Mouse (Mus musculus): ENCODE measurements around the gene Malrd1. TPM values are rescaled to one million over a fixed set of nuclear protein-coding genes. Genes with fewer than 3 reads are reported as not detected.

Malrd1 gene
- polyA plus RNA-seq, 1 experiment from 2014 or later = 0.03 TPM

DNA sequence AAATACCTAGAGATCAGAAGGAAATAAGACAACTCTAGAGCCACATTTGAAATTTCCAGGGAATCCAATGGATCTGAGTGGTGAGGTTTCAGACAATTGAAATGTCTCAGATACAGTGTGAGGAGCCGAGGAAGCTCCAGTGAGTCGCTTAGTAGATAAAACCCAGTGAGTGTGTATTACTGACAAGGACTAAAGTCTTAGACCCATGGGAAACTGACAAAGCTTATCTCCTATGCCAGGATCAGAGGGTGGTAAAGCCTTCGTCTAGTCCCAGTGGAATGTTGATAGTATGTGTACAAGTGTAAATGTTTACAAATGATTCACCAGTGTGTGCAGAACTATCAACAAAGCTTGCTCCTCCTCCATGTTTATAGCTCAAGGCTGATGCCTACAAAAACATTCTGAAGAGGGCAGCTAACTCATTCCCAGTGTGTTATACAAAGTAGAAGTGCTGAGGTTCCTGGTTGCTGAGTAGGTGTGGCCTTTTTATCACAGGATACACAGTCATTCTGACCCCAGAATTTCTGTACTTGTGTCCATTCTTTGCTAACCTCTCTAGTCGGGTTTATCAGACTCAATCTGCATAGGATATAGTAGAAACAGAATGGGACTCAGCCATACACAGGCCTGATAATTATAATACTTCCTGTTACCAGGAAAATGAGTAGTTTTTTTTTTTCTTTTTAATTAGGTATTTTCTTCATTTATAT lies 218.9 kb downstream of the Malrd1 start:
- Histone ChIP-seq H3K4me3 (ENCODE audit: low read length) (no peak overlapping the region), H3K36me3 (ENCODE audit: control insufficient read depth, insufficient read depth) (no peaks in the 10 kb centered on the region), H3K9ac (ENCODE audit: low read length) (no peak overlapping the region), H3K27me3 (ENCODE audit: control insufficient read depth, insufficient read depth, low read length) (no peaks in the 10 kb centered on the region), H3K27ac (ENCODE audit: low read length) (no peak overlapping the region), H3K4me1 (ENCODE audit: control insufficient read depth, insufficient read depth, low read length) (no peaks in the 10 kb centered on the region), H3K9me3 (replicated peaks; ENCODE audit: control insufficient read depth, low read length) (no peaks in the 10 kb centered on the region), H3K4me2 (ENCODE audit: low read depth, low read length) (no peak overlapping the region)
- WGBS = 39% methylated on average over 4 of the region's 4 CpGs
- ATAC-seq (replicated peaks; ENCODE audit: extremely low read depth, insufficient read depth, low FRiP score) = no peak

DNA sequence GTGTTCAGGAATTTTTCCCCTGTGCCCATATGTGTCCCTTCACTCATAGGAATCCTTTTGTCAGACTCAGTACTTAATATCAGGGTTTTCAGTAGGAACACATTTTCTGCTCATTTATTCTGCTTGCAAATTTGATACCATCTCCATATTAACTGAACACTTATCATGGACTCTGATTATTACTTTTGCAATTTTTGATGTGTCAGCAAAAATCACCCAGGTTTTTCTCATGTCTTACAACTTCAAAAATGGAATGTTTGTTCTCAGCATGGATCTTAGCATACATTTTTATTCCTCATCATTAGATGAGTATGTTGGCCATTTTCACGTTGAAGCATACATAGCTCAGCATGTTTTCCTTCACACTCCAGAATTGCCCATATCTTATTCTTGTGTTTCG lies 258.5 kb downstream of the Malrd1 start:
- ATAC-seq (replicated peaks; ENCODE audit: extremely low read depth, insufficient read depth, low FRiP score) = no peak
- Histone ChIP-seq H3K4me3 (ENCODE audit: low read length) (no peak overlapping the region), H3K9me3 (replicated peaks; ENCODE audit: control insufficient read depth, low read length) (no peaks in the 10 kb centered on the region), H3K4me2 (ENCODE audit: low read depth, low read length) (no peak overlapping the region), H3K27me3 (ENCODE audit: control insufficient read depth, insufficient read depth, low read length) (no peaks in the 10 kb centered on the region), H3K9ac (ENCODE audit: low read length) (no peak overlapping the region), H3K36me3 (ENCODE audit: control insufficient read depth, insufficient read depth) (no peaks in the 10 kb centered on the region), H3K27ac (ENCODE audit: low read length) (no peak overlapping the region), H3K4me1 (ENCODE audit: control insufficient read depth, insufficient read depth, low read length) (no peaks in the 10 kb centered on the region)
- 58% methylated on average over 2 of the region's 2 CpGs for WGBS

DNA sequence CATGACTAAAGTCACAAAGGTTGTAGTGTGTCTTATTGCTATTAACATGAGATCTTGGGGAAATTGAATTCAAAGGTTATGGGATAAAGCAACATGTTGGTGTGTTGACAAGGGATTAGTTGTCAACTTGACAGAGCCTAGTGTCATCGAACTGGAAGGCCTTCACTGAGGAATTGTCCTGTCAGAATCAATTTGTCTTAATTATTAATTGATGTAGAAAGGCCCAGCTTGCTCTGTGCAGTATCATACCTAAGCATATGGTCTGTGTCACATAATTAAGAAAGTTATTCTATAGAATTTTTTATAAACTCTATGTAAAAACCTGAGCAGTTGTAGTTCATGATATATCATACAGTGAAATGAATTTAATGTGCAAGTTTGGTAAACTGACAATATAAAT lies 289.4 kb downstream of the Malrd1 start:
- H3K27me3 ChIP-seq (ENCODE audit: control insufficient read depth, insufficient read depth, low read length) = no peaks in the 10 kb centered on the region
- no peaks in the 10 kb centered on the region for H3K9me3 ChIP-seq (replicated peaks; ENCODE audit: control insufficient read depth, low read length)
- H3K4me1 ChIP-seq (ENCODE audit: control insufficient read depth, insufficient read depth, low read length) = no peaks in the 10 kb centered on the region
- WGBS = 48% methylated on average over 1 of the region's 1 CpGs
- H3K4me3 ChIP-seq (ENCODE audit: low read length) = no peak overlapping the region
- H3K36me3 ChIP-seq (ENCODE audit: control insufficient read depth, insufficient read depth) = no peaks in the 10 kb centered on the region
- ATAC-seq (replicated peaks; ENCODE audit: extremely low read depth, insufficient read depth, low FRiP score) = no peak
- H3K4me2 ChIP-seq (ENCODE audit: low read depth, low read length) = no peak overlapping the region
- H3K9ac ChIP-seq (ENCODE audit: low read length) = no peak overlapping the region
- no peak overlapping the region for H3K27ac ChIP-seq (ENCODE audit: low read length)

DNA sequence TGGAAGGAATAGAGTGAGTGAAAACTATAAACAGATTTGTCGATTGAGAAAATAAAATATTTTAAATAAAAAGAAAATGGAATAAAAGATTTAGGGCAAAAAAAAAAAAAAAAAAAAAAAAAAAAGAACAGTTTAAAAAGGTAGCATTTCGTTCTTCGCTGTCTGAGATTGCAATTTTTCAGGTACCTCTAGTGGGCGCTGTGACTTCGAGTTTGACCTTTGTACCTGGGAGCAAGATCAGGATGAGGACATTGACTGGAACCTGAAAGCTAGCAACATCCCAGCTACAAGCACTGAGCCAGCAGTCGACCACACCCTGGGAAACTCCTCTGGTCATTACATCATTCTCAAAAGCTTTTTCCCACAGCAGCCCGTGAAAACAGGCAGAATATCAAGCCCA lies 343.1 kb downstream of the Malrd1 start:
- 18% methylated on average over 7 of the region's 7 CpGs for WGBS
- H3K4me3 ChIP-seq (ENCODE audit: low read length) = no peak overlapping the region
- H3K4me1 ChIP-seq (ENCODE audit: control insufficient read depth, insufficient read depth, low read length) = no peaks in the 10 kb centered on the region
- H3K27me3 ChIP-seq (ENCODE audit: control insufficient read depth, insufficient read depth, low read length) = no peaks in the 10 kb centered on the region
- H3K36me3 ChIP-seq (ENCODE audit: control insufficient read depth, insufficient read depth) = no peaks in the 10 kb centered on the region
- no peak overlapping the region for H3K4me2 ChIP-seq (ENCODE audit: low read depth, low read length)
- no peak overlapping the region for H3K27ac ChIP-seq (ENCODE audit: low read length)
- H3K9me3 ChIP-seq (replicated peaks; ENCODE audit: control insufficient read depth, low read length) = no peaks in the 10 kb centered on the region
- ATAC-seq (replicated peaks; ENCODE audit: extremely low read depth, insufficient read depth, low FRiP score) = no peak
- no peak overlapping the region for H3K9ac ChIP-seq (ENCODE audit: low read length)

DNA sequence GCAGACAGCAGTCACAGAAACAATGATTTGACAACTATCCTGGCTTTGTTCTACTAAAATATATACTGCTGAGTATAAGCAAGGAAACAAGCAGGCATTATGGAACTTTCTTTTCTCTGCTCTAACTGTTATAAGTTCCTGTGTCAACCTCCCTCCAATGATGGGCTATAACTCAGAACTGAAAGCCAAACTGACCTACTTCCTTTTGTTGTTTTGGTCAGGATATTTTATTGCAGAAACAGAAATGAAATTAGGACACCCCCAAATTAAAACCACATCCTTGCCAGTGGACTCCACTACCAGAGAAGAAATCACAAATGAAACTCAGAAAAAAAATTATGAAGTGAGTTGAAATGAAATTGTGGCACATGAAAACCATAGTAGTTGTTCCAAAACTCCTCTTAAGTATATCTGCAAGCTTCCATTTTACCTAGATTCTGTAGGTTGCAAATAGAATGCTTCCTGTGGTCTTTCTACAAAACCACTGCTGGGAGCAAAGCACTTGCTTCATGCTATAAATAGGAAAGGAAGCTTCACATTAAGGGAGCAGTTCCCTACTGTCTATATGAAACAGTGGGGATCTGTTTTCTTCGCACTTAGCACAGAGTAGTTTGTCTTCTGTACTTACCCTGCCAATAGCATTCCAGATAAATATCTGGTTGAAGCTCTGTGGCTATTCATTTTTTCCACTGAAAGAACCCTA lies 367.3 kb downstream of the Malrd1 start:
- no peak overlapping the region for H3K4me3 ChIP-seq (ENCODE audit: low read length)
- no peaks in the 10 kb centered on the region for H3K27me3 ChIP-seq (ENCODE audit: control insufficient read depth, insufficient read depth, low read length)
- H3K9me3 ChIP-seq (replicated peaks; ENCODE audit: control insufficient read depth, low read length) = no peaks in the 10 kb centered on the region
- WGBS = 81% methylated on average over 1 of the region's 1 CpGs
- H3K36me3 ChIP-seq (ENCODE audit: control insufficient read depth, insufficient read depth) = no peaks in the 10 kb centered on the region
- no peak overlapping the region for H3K27ac ChIP-seq (ENCODE audit: low read length)
- H3K4me2 ChIP-seq (ENCODE audit: low read depth, low read length) = no peak overlapping the region
- no peak for ATAC-seq (replicated peaks; ENCODE audit: extremely low read depth, insufficient read depth, low FRiP score)
- no peaks in the 10 kb centered on the region for H3K4me1 ChIP-seq (ENCODE audit: control insufficient read depth, insufficient read depth, low read length)
- no peak overlapping the region for H3K9ac ChIP-seq (ENCODE audit: low read length)

DNA sequence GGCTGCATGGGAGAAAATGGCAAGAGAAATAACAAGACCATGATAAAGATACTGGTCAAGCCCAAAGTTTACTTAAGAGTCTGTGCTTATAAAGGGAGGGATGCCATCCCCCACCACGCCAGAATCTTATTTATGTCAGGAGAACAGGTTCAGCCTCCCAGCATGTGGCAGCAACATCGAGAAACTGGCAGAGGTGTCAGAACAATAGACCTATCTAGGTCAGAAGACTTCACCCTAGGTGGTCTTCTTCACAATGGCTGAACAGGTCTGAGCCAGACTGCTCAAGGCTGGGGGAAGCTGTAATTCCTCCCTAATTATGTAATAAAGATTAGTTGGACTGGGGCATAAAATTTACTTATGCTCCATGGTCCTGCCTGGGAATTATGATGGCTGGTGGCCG lies 399.2 kb downstream of the Malrd1 start:
- WGBS = 45% methylated on average over 3 of the region's 3 CpGs
- H3K9me3 ChIP-seq (replicated peaks; ENCODE audit: control insufficient read depth, low read length) = no peaks in the 10 kb centered on the region
- H3K27ac ChIP-seq (ENCODE audit: low read length) = no peak overlapping the region
- ATAC-seq (replicated peaks; ENCODE audit: extremely low read depth, insufficient read depth, low FRiP score) = no peak
- H3K4me2 ChIP-seq (ENCODE audit: low read depth, low read length) = no peak overlapping the region
- no peaks in the 10 kb centered on the region for H3K4me1 ChIP-seq (ENCODE audit: control insufficient read depth, insufficient read depth, low read length)
- H3K27me3 ChIP-seq (ENCODE audit: control insufficient read depth, insufficient read depth, low read length) = no peaks in the 10 kb centered on the region
- no peak overlapping the region for H3K9ac ChIP-seq (ENCODE audit: low read length)
- no peaks in the 10 kb centered on the region for H3K36me3 ChIP-seq (ENCODE audit: control insufficient read depth, insufficient read depth)
- H3K4me3 ChIP-seq (ENCODE audit: low read length) = no peak overlapping the region

DNA sequence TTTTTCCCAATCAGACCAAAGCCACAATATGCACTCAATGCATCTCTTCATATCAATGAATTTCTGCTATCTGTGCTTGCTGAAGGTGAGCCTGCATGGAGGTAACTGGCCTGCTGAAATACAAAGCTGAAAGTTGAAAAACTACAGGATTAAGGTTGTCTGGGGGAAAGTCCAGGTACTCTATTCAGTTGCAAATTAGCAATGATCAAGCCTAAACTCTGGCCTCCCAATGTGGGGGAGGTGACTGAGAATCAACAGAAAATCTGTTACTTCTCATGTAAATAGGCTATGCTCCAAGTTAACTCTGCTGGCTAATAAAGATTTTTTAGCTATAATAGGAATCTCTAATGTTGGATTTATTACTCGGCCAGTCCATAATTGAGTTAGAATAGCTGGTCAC lies 399.8 kb downstream of the Malrd1 start:
- Histone ChIP-seq H3K9me3 (replicated peaks; ENCODE audit: control insufficient read depth, low read length) (no peaks in the 10 kb centered on the region), H3K36me3 (ENCODE audit: control insufficient read depth, insufficient read depth) (no peaks in the 10 kb centered on the region), H3K4me1 (ENCODE audit: control insufficient read depth, insufficient read depth, low read length) (no peaks in the 10 kb centered on the region), H3K27ac (ENCODE audit: low read length) (no peak overlapping the region), H3K9ac (ENCODE audit: low read length) (no peak overlapping the region), H3K27me3 (ENCODE audit: control insufficient read depth, insufficient read depth, low read length) (no peaks in the 10 kb centered on the region), H3K4me2 (ENCODE audit: low read depth, low read length) (no peak overlapping the region), H3K4me3 (ENCODE audit: low read length) (no peak overlapping the region)
- ATAC-seq (replicated peaks; ENCODE audit: extremely low read depth, insufficient read depth, low FRiP score) = no peak
- 54% methylated on average over 1 of the region's 1 CpGs for WGBS

DNA sequence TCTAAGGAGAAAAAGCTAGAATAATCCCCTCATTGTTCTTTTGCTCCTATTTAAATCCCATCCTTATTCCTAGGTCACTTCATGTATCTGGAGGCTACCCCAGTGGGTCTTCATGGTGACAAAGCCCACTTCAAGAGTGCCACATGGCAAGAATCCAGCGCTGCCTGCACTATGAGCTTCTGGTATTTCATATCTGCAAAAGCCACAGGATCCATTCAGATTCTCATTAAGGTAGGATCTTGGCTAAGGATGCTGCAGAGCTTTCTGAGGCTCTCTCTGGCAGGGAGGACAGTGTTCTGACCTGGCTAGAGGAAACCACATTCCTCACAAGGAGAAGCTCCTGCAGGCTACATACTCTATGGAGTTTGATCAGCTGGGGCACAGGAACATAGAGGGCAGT lies 405.2 kb downstream of the Malrd1 start:
- Histone ChIP-seq H3K27ac (ENCODE audit: low read length) (no peak overlapping the region), H3K4me1 (ENCODE audit: control insufficient read depth, insufficient read depth, low read length) (no peaks in the 10 kb centered on the region), H3K4me2 (ENCODE audit: low read depth, low read length) (no peak overlapping the region), H3K9me3 (replicated peaks; ENCODE audit: control insufficient read depth, low read length) (no peaks in the 10 kb centered on the region), H3K9ac (ENCODE audit: low read length) (no peak overlapping the region), H3K36me3 (ENCODE audit: control insufficient read depth, insufficient read depth) (no peaks in the 10 kb centered on the region), H3K4me3 (ENCODE audit: low read length) (no peak overlapping the region), H3K27me3 (ENCODE audit: control insufficient read depth, insufficient read depth, low read length) (no peaks in the 10 kb centered on the region)
- 85% methylated on average over 1 of the region's 1 CpGs for WGBS
- ATAC-seq (replicated peaks; ENCODE audit: extremely low read depth, insufficient read depth, low FRiP score) = no peak

DNA sequence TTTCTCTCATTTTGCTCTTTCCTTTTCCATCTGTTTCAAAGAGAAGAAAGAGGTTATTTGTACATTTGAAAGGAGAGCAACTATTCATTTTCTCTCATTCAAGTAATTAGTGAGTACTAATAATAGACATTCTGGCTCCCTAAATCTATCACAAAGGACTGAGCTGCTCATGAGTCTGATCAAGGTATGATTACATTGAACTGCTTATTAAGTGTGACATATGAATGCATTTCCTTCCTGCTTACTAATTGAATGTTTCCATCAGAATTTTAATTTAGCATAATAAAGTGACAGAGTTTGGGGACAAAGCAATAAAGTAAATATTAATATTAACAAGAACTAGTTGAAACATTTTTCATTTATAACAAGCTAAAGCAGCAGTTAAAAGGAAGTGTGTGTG lies 405.6 kb downstream of the Malrd1 start:
- H3K4me2 ChIP-seq (ENCODE audit: low read depth, low read length) = no peak overlapping the region
- no peak for ATAC-seq (replicated peaks; ENCODE audit: extremely low read depth, insufficient read depth, low FRiP score)
- no peaks in the 10 kb centered on the region for H3K36me3 ChIP-seq (ENCODE audit: control insufficient read depth, insufficient read depth)
- no peaks in the 10 kb centered on the region for H3K4me1 ChIP-seq (ENCODE audit: control insufficient read depth, insufficient read depth, low read length)
- no peak overlapping the region for H3K9ac ChIP-seq (ENCODE audit: low read length)
- H3K27ac ChIP-seq (ENCODE audit: low read length) = no peak overlapping the region
- H3K27me3 ChIP-seq (ENCODE audit: control insufficient read depth, insufficient read depth, low read length) = no peaks in the 10 kb centered on the region
- H3K9me3 ChIP-seq (replicated peaks; ENCODE audit: control insufficient read depth, low read length) = no peaks in the 10 kb centered on the region
- no peak overlapping the region for H3K4me3 ChIP-seq (ENCODE audit: low read length)
